Comparison of ENCODE assay signal across 14 mouse cellular contexts in the genomic region with DNA sequence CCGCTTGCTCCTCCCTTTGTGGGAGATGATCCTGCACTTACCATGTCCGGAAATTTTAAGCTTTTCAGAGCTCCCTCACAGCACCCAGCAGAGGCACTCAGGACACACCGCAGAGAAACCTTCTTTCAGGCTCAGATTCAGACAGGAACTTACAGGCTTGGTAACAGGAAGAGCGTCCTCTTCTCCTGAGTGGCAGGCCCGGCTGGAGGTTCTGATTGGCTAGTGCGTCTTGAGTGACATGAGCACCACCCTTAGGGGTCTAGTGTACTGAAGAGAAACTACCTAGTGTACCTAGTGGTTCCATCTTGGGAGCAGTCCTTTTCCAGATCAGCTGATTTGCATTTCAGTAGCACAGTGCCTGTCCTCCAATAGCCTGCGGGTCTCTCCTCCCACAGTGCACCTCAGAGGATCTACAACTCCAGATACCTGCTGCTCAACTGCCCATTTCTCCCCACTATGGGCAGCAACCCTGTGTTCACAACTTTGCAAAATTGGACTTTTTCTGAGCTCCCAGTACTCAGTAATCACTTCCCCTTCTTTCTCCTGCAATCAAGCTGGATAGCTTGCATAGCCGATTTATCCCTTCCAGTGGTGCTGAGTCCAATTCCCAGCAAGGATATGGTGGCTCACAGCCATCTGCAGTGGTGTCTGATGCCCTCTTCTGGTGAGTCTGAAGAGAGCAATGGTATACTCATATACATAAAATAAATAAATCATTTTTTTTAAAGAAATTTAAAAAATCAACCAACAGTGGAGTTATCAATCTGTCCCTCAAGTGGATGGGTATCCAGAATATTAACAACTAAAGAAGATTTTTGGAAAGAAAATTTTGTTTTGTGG. TPM values are rescaled to one million over a fixed set of nuclear protein-coding genes. Genes with fewer than 3 reads are reported as not detected.
DNase-seq lines count a peak whose midpoint lies in the region; ATAC-seq and TF ChIP-seq lines count a peak whose summit lies in the region.
"Not testable (repeated sequence)": the region's sequence is repeated elsewhere in the genome, so short reads cannot be mapped to it uniquely, and the experiment has no call there.
"Had no signal": no experiment of that assay in that cellular context is flagged by ENCODE, and none has a peak within 500 bp of the region (broad histone marks: within the 10 kb centered on the region; RNA-seq: fewer than 3 reads in every experiment).

A gene (minus strand): TSS at position 153 of the 840 bp plus-strand sequence.

- not testable (repeated sequence) for H3K9ac ChIP-seq in heart, adult 2 months (ENCODE audit: low read depth, low read length); kidney, postnatal 0 days (ENCODE audit: low read depth, low read length); liver, embryonic 13.5 days

- ATAC-seq in kidney, postnatal 0 days (replicated peaks; ENCODE audit: low FRiP score, low read depth), result not testable (repeated sequence)
- ATAC-seq in liver, embryonic 13.5 days (ENCODE audit: low read depth), result 0 out of 2 replicates have a peak, but pooled peaks have one; percentile 31

- H3K27ac ChIP-seq in heart, adult 2 months; kidney, postnatal 0 days; liver, embryonic 13.5 days: not testable (repeated sequence)

- H3K9me3 ChIP-seq in kidney, postnatal 0 days (replicated peaks; ENCODE audit: low read length); liver, embryonic 13.5 days (replicated peaks): not testable (repeated sequence)

- H3K27me3 ChIP-seq in heart, adult 2 months (ENCODE audit: control insufficient read depth, insufficient read depth, low read length); kidney, postnatal 0 days (ENCODE audit: insufficient read depth, low read length); liver, embryonic 13.5 days; myocyte (ENCODE audit: control insufficient read depth, insufficient read depth, insufficient read length): not testable (repeated sequence)

- not testable (repeated sequence) for H3K4me2 ChIP-seq in kidney, postnatal 0 days (ENCODE audit: low read length); liver, embryonic 13.5 days
- H3K4me2 ChIP-seq in myocyte (ENCODE audit: low read depth), result peak within 1 kb of the TSS; percentile 56

- intact Hi-C loops in heart, adult 2 months (cut with DNase I), result not testable (repeated sequence)

- not testable (repeated sequence) for TF ChIP-seq POLR2A in heart, adult 2 months (IDR thresholded peaks at IDR 0.05; ENCODE audit: insufficient read depth, low read depth, low read length); myocyte (IDR thresholded peaks at IDR 0.05; ENCODE audit: insufficient read length, low read depth)

- not testable (repeated sequence) for TF ChIP-seq EP300 in heart, adult 2 months (IDR thresholded peaks at IDR 0.05; ENCODE audit: insufficient read depth, low read depth, low read length)

- not testable (repeated sequence) for H3K36me3 ChIP-seq in heart, adult 2 months (ENCODE audit: control insufficient read depth, insufficient read depth, low read length); kidney, postnatal 0 days (ENCODE audit: insufficient read depth, low read length); liver, embryonic 13.5 days; myocyte (ENCODE audit: control insufficient read depth, insufficient read depth)

- not testable (repeated sequence) for H3K79me2 ChIP-seq in heart, adult 2 months (replicated peaks; ENCODE audit: control insufficient read depth, insufficient read depth, low read length); myocyte (ENCODE audit: control insufficient read depth, insufficient read depth)

- TF ChIP-seq CTCF in heart, adult 2 months (IDR thresholded peaks at IDR 0.05), result peak; percentile 45
- peak; percentile 22; the same call in 1 of the 2 replicates for TF ChIP-seq CTCF in kidney, postnatal 0 days (IDR thresholded peaks at IDR 0.05; ENCODE audit: low read depth)

- not testable (repeated sequence) for H3ac ChIP-seq in myocyte (ENCODE audit: control insufficient read depth, insufficient read length)

- H3K4me1 ChIP-seq in heart, adult 2 months (ENCODE audit: control insufficient read depth, insufficient read depth, low read length); kidney, postnatal 0 days (replicated peaks; ENCODE audit: insufficient read depth, low read length); liver, embryonic 13.5 days (replicated peaks): not testable (repeated sequence)

- WGBS in heart, adult 2 months, result 54% methylated on average over 8 of the region's 8 CpGs
- 69% methylated on average over 8 of the region's 8 CpGs for WGBS in kidney, postnatal 0 days
- WGBS in liver, embryonic 13.5 days (ENCODE audit: insufficient replicate concordance), result 40% methylated on average over 8 of the region's 8 CpGs

- H3K4me3 ChIP-seq in heart, adult 2 months; kidney, postnatal 0 days (replicated peaks; ENCODE audit: low read depth, low read length); liver, embryonic 13.5 days (replicated peaks); myocyte: not testable (repeated sequence)

- peak; percentile 24 for DNase-seq in CD4-positive, CD25-positive, alpha-beta regulatory T cell, adult 2 months (ENCODE audit: low read depth, low spot score)
- DNase-seq in NIH3T3 (ENCODE audit: low read depth), result peak; percentile 83
- DNase-seq in adrenal gland, postnatal 10 days, result peak; percentile 28
- peak in 1 of 2 experiments; percentile 5 for DNase-seq in heart, adult 2 months
- not testable (repeated sequence) for DNase-seq in kidney, postnatal 0 days (ENCODE audit: low spot score); liver, embryonic 13.5 days
- peak; percentile 7 for DNase-seq in thymus, postnatal 25 days

RNA-seq across cellular contexts. Expression of the gene that starts here (rescaled TPM):
- total RNA-seq in adrenal gland, postnatal 10 days (2021), result 1 to 10 TPM in 1 of 2 experiments, under 1 TPM in 1; 0.78 to 1.1 TPM
- under 1 TPM in 1 of 2 experiments, not detected in 1; 0.14 TPM for total RNA-seq in heart, adult 2 months (2021)
- polyA plus RNA-seq in heart, adult 2 months (2012; rRNA removed), result not detected in 2 replicates
- 0.09 and 0.10 TPM in 2 replicates for polyA plus RNA-seq in kidney, postnatal 0 days (2015; fragmentation: Nextera tagmentation; extraction: Ambion mirVana)
- 0.05 and 0.16 TPM in 2 replicates for polyA plus RNA-seq in liver, embryonic 13.5 days (2015; fragmentation: Nextera tagmentation; extraction: Ambion mirVana)
- 0.25 TPM for polyA plus RNA-seq in myocyte (2012; fragmentation: generic; extraction: Trizol)
- total RNA-seq: liver, adult 2 months; monocyte, adult 5-6 weeks had no signal
- polyA plus RNA-seq: embryonic facial prominence, embryonic 11.5 days; frontal cortex, adult 2 months; gonadal fat pad, adult 2 months; large intestine, adult 2 months; liver, adult 2 months had no signal

Comparison
In these comparisons a context has a peak if more than half of its experiments do, and no peak if none do; other contexts are left out.
1. Peak in ATAC-seq in liver, embryonic 13.5 days; RNA of the gene not detected or under 1 TPM.